Mouse (Mus musculus): ENCODE data around the gene Ptprk. TPM values are rescaled to one million over a fixed set of nuclear protein-coding genes. Genes with fewer than 3 reads are reported as not detected.

Gene Ptprk
- 0.15 and 2.4 TPM in 2 replicates for total RNA-seq (2014; fragmentation: Nextera tagmentation)
- 0.17 and 0.49 TPM in 2 replicates for total RNA-seq (2017)
- 0.02 TPM in 1 of 2 replicates, not detected in the other for polyA plus RNA-seq (2012)

DNA sequence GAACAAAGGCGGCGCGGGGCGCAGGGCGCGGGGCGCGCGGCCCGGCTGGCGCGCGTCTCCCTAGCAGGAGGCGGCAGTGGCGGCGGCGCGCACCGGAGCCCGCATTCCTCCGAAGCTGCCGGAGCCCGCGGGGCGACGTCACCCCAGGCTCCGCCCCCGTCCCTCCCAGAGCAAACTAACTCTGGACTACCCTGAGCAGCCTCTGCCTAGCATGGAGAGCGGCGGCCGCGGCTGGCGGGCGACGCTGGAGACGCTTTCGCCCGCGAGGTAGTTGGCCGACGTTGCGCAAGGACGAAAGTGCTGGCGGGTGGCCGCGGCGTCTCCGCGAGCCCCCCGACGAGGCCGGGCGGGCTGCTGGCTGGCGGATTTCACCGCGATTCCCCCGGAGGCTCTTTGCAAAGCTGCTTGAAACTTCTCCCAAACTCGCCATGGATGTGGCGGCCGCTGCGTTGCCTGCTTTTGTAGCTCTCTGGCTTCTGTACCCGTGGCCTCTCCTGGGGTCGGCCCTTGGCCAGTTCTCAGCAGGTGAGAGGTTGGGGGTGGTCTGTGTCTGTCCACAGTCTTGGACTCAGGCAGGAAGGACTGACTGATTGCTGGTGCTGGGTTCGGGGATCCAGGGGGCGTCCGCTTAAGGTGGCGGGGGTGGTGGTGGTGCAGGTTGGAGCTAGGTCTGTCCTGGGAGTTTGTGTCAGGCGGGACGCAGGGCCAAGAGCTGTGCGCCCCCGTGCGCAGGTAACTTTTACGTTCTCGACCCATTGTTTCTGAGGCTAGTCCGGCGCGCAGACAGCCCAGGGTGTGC is at the start of gene Ptprk:
TSS of gene Ptprk (plus strand) at position 168 of the 799 bp plus-strand sequence.
- H3K9me3 ChIP-seq (replicated peaks): peaks cover 18% of the 10 kb centered on the region
- no peak within 1 kb of the TSS for H3K4me3 ChIP-seq (ENCODE audit: low read depth, low read length)
- no peaks in the 10 kb centered on the region for H3K27me3 ChIP-seq (ENCODE audit: insufficient read depth, low read length)
- H3K36me3 ChIP-seq (replicated peaks): no peaks in the 10 kb centered on the region
- no peaks in the 10 kb centered on the region for H3K4me1 ChIP-seq (ENCODE audit: insufficient read depth, low read depth, low read length)
- DNase-seq (ENCODE audit: low spot score) (no peak), ATAC-seq (ENCODE audit: extremely low read depth, insufficient number of reproducible peaks, low FRiP score, poor library complexity, severe bottlenecking) (no peak)
- TF ChIP-seq CTCF (IDR thresholded peaks at IDR 0.05; ENCODE audit: low read depth, low read length) (no peak), GATA1 (IDR thresholded peaks at IDR 0.05; ENCODE audit: borderline replicate concordance, low read length) (no peak), GATA2 (IDR thresholded peaks at IDR 0.05; ENCODE audit: borderline replicate concordance, low read depth, low read length) (no peak), TAL1 (conservative IDR thresholded peaks at IDR 0.05; ENCODE audit: low read depth, low read length) (no peak), POLR2AphosphoS5 (IDR thresholded peaks at IDR 0.05; ENCODE audit: insufficient replicate concordance, low read depth, low read length) (no peak)

DNA sequence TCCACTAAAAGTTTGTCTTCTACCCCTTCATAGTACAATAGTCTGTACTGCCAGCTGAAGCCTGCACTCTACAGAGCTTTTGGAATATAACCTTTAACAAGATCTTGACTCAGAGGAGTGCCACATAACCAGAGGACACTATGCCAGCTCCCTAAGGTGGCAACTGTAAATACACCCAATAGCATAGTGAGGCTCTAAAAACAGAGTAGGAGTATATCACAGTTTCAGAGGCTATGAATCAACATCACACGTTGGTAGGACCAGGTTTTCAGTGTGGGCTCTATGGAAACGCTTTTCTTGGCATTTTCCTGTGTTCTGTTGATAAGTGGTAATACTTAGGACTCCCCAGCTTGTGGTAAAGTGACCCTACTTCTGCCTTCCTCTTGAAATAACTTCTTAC is 46.8 kb upstream of the Ptprk start:
- Histone ChIP-seq H3K27me3 (ENCODE audit: insufficient read depth, low read length) (no peaks in the 10 kb centered on the region), H3K36me3 (replicated peaks) (no peaks in the 10 kb centered on the region), H3K9me3 (replicated peaks) (peaks cover 2% of the 10 kb centered on the region), H3K4me1 (ENCODE audit: insufficient read depth, low read depth, low read length) (no peaks in the 10 kb centered on the region), H3K4me3 (ENCODE audit: low read depth, low read length) (no peak overlapping the region)
- DNase-seq (ENCODE audit: low spot score) (no peak), ATAC-seq (ENCODE audit: extremely low read depth, insufficient number of reproducible peaks, low FRiP score, poor library complexity, severe bottlenecking) (no peak)
- TF ChIP-seq GATA2 (IDR thresholded peaks at IDR 0.05; ENCODE audit: borderline replicate concordance, low read depth, low read length): no peak
- TF ChIP-seq GATA1 (IDR thresholded peaks at IDR 0.05; ENCODE audit: borderline replicate concordance, low read length): no peak
- no peak for TF ChIP-seq TAL1 (conservative IDR thresholded peaks at IDR 0.05; ENCODE audit: low read depth, low read length)
- no peak for TF ChIP-seq CTCF (IDR thresholded peaks at IDR 0.05; ENCODE audit: low read depth, low read length)
- no peak for TF ChIP-seq POLR2AphosphoS5 (IDR thresholded peaks at IDR 0.05; ENCODE audit: insufficient replicate concordance, low read depth, low read length)

DNA sequence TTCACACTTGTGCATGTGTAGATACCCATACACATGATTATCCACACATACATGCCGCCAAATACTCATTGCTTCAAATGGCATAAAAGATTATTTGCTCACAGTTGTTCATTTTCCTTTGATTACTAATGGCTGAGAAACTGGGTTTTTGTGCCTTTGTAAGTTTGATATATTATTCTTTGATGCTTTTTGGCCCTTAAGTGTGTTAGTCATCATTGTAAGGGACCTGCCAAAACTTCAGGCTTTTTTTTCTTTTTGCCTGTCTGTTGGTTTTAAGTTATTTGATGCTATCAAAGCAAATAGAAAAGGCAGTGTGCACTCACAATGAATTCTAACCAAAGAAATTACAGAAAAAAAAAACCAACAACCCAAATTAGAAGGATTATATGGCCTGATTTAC is 38.2 kb upstream of the Ptprk start:
- H3K4me1 ChIP-seq (ENCODE audit: insufficient read depth, low read depth, low read length): no peaks in the 10 kb centered on the region

DNA sequence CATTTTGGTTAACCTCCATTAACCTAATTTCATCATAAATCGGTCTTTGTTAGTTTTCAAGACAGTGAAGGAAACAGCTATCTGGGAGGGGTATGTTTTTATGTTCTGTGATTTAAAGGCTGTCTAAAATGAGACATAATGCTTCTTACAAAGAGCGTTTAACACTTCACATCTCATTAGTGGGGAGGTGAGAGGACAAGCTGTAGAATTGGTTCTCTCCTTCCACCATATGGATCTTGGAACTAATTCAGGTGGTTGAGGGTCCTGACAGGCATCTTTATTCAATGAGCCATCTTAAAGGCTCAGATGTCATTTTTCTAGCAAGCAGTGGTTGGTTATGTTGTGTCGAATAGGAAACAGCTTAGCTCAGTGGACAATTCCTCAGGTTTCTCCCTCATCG is 19.9 kb upstream of the Ptprk start:
- TF ChIP-seq POLR2AphosphoS5 (IDR thresholded peaks at IDR 0.05; ENCODE audit: insufficient replicate concordance, low read depth, low read length) (no peak), GATA1 (IDR thresholded peaks at IDR 0.05; ENCODE audit: borderline replicate concordance, low read length) (no peak), TAL1 (conservative IDR thresholded peaks at IDR 0.05; ENCODE audit: low read depth, low read length) (no peak)
- Histone ChIP-seq H3K27me3 (ENCODE audit: insufficient read depth, low read length) (no peaks in the 10 kb centered on the region), H3K9me3 (replicated peaks) (no peaks in the 10 kb centered on the region), H3K36me3 (replicated peaks) (no peaks in the 10 kb centered on the region), H3K4me3 (ENCODE audit: low read depth, low read length) (no peak overlapping the region), H3K4me1 (ENCODE audit: insufficient read depth, low read depth, low read length) (no peaks in the 10 kb centered on the region)
- DNase-seq (ENCODE audit: low spot score) (no peak), ATAC-seq (ENCODE audit: extremely low read depth, insufficient number of reproducible peaks, low FRiP score, poor library complexity, severe bottlenecking) (no peak)

More for the DNA sequence above, 38.2 kb upstream of the Ptprk start:
- Histone ChIP-seq H3K27me3 (ENCODE audit: insufficient read depth, low read length) (no peaks in the 10 kb centered on the region), H3K9me3 (replicated peaks) (no peaks in the 10 kb centered on the region), H3K36me3 (replicated peaks) (no peaks in the 10 kb centered on the region), H3K4me3 (ENCODE audit: low read depth, low read length) (no peak overlapping the region)
- DNase-seq (ENCODE audit: low spot score) (no peak), ATAC-seq (ENCODE audit: extremely low read depth, insufficient number of reproducible peaks, low FRiP score, poor library complexity, severe bottlenecking) (no peak)
- TF ChIP-seq CTCF (IDR thresholded peaks at IDR 0.05; ENCODE audit: low read depth, low read length): no peak
- TF ChIP-seq GATA2 (IDR thresholded peaks at IDR 0.05; ENCODE audit: borderline replicate concordance, low read depth, low read length): no peak
- TF ChIP-seq POLR2AphosphoS5 (IDR thresholded peaks at IDR 0.05; ENCODE audit: insufficient replicate concordance, low read depth, low read length): no peak
- no peak for TF ChIP-seq GATA1 (IDR thresholded peaks at IDR 0.05; ENCODE audit: borderline replicate concordance, low read length)
- TF ChIP-seq TAL1 (conservative IDR thresholded peaks at IDR 0.05; ENCODE audit: low read depth, low read length): no peak

DNA sequence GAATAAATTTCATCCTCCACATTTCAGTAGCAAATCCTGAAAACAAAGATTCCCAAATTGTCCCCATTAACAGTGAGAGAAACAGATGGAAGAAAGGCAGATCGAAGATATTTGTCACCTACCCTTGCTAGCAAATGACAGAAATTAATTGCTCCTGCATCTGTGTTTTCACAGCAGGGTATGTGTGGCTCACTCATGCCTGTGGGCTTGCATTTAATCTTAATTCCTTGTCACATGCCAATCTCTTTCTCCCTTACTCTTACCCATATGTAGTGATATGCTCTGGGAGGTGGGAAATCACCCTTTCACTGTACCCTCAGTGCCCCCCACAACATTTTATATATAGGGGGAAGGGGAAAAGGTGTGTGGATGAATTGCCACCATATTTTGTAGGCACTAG is 15.4 kb upstream of the Ptprk start:
- H3K36me3 ChIP-seq (replicated peaks): no peaks in the 10 kb centered on the region
- H3K27me3 ChIP-seq (ENCODE audit: insufficient read depth, low read length): no peaks in the 10 kb centered on the region
- ATAC-seq (ENCODE audit: extremely low read depth, insufficient number of reproducible peaks, low FRiP score, poor library complexity, severe bottlenecking): no peak
- TF ChIP-seq POLR2AphosphoS5 (IDR thresholded peaks at IDR 0.05; ENCODE audit: insufficient replicate concordance, low read depth, low read length) (no peak), GATA2 (IDR thresholded peaks at IDR 0.05; ENCODE audit: borderline replicate concordance, low read depth, low read length) (no peak), CTCF (IDR thresholded peaks at IDR 0.05; ENCODE audit: low read depth, low read length) (no peak), GATA1 (IDR thresholded peaks at IDR 0.05; ENCODE audit: borderline replicate concordance, low read length) (no peak), TAL1 (conservative IDR thresholded peaks at IDR 0.05; ENCODE audit: low read depth, low read length) (no peak)
- no peaks in the 10 kb centered on the region for H3K4me1 ChIP-seq (ENCODE audit: insufficient read depth, low read depth, low read length)
- no peak overlapping the region for H3K4me3 ChIP-seq (ENCODE audit: low read depth, low read length)
- no peak for DNase-seq (ENCODE audit: low spot score)
- H3K9me3 ChIP-seq (replicated peaks): no peaks in the 10 kb centered on the region

DNA sequence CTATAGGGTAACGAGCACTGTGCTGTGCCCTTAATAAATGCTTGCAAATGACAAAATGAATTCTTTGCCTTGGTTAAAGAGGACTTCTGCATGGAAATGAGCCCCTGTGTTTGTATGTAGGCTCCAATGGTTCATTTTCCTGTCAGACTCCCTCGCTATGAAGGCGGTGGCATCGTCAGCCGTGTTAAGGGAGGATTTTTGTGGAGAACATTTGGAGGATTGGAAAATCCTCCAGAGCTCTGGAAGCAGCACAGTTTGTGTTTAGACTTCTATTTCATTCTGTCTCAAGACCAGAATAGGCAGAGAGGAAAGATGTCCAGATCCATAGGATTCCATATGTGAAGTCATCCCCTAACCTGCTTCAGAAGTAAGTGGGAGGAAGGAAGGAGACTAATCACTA is 6.6 kb upstream of the Ptprk start:
- DNase-seq (ENCODE audit: low spot score): no peak
- H3K9me3 ChIP-seq (replicated peaks): no peaks in the 10 kb centered on the region
- no peak for ATAC-seq (ENCODE audit: extremely low read depth, insufficient number of reproducible peaks, low FRiP score, poor library complexity, severe bottlenecking)
- H3K27me3 ChIP-seq (ENCODE audit: insufficient read depth, low read length): no peaks in the 10 kb centered on the region
- TF ChIP-seq GATA1 (IDR thresholded peaks at IDR 0.05; ENCODE audit: borderline replicate concordance, low read length) (no peak), CTCF (IDR thresholded peaks at IDR 0.05; ENCODE audit: low read depth, low read length) (no peak), POLR2AphosphoS5 (IDR thresholded peaks at IDR 0.05; ENCODE audit: insufficient replicate concordance, low read depth, low read length) (no peak), TAL1 (conservative IDR thresholded peaks at IDR 0.05; ENCODE audit: low read depth, low read length) (no peak), GATA2 (IDR thresholded peaks at IDR 0.05; ENCODE audit: borderline replicate concordance, low read depth, low read length) (no peak)
- H3K4me3 ChIP-seq (ENCODE audit: low read depth, low read length): no peak overlapping the region
- H3K36me3 ChIP-seq (replicated peaks): no peaks in the 10 kb centered on the region
- no peaks in the 10 kb centered on the region for H3K4me1 ChIP-seq (ENCODE audit: insufficient read depth, low read depth, low read length)
